Mouse (Mus musculus) hindbrain, embryonic 12.5 days (tissue): ENCODE data around the gene Tmem132d. TPM values are rescaled to one million over a fixed set of nuclear protein-coding genes. Genes with fewer than 3 reads are reported as not detected.

Experiments
- ATAC-seq: fragments of 200-750 bp; cut with Nextera tagmentation; 2 replicates; pipeline ENCODE4 v1.8.0; 2017; ENCODE audit warnings: moderate TSS enrichment; ENCODE audit not compliant: low FRiP score
- H3K27ac ChIP-seq: fragments of 300-500 bp; sonication (generic); 2 replicates; pipeline ENCODE4 v1.5.1; 2016; ENCODE audit warnings: mild to moderate bottlenecking
- H3K27me3 ChIP-seq: fragments of 300-500 bp; sonication (generic); 2 replicates; pipeline ENCODE4 v1.6.1; 2016; ENCODE audit warnings: mild to moderate bottlenecking
- H3K36me3 ChIP-seq: fragments of 300-500 bp; sonication (generic); 2 replicates; pipeline ENCODE4 v1.6.1; 2016; ENCODE audit warnings: mild to moderate bottlenecking
- H3K4me1 ChIP-seq: fragments of 300-500 bp; sonication (generic); 2 replicates; pipeline ENCODE4 v1.6.1; 2016
- H3K4me2 ChIP-seq: fragments of 300-500 bp; sonication (generic); replicated peaks from 2 replicates; pipeline ENCODE4 v1.6.1; 2016; ENCODE audit warnings: mild to moderate bottlenecking
- H3K4me3 ChIP-seq: fragments of 300-500 bp; sonication (generic); 2 replicates; pipeline ENCODE4 v1.5.1; 2016; ENCODE audit warnings: mild to moderate bottlenecking
- H3K9ac ChIP-seq: fragments of 300-500 bp; sonication (generic); 2 replicates; pipeline ENCODE4 v1.6.1; 2016; ENCODE audit warnings: mild to moderate bottlenecking, moderate library complexity
- H3K9me3 ChIP-seq: fragments of 300-500 bp; sonication (generic); replicated peaks from 2 replicates; pipeline ENCODE4 v1.6.1; 2016; ENCODE audit warnings: mild to moderate bottlenecking
- WGBS: fragments of 180-500 bp; shearing (Covaris S2); methylation state at CpG from one replicate; pipeline ENCODE4 v1.1.7; 2016; 5-methylcytosine and 5-hydroxymethylcytosine counted together
- polyA plus RNA-seq: library from polyadenylated mRNA; unstranded; fragments of >200 nt; fragmentation: Nextera tagmentation; extraction: Ambion mirVana; gene quantifications from 2 replicates; pipeline ENCODE4 v1.2.1, GENCODE M21; 2016

Gene Tmem132d
- polyA plus RNA-seq, 1 experiment from 2014 or later: 0.96 TPM

DNA sequence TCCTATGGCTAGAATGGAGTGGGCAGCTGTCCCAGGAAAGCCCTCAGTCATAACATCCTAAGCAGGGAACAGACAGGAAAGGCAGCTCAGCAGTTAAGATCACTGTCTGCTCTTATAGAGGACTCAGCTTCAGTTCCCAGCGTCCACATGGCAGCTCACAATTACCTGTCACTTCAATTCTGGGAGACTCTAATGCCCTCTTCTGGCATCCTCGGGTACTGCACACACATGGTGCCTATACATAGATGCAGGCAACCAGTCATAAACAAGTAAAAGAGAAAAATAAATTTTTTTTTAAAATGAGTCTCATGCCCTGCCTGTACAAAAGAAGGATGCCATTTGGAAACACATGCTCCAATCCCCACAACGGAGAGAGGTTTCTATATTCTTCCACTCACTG lies 28.7 kb downstream of the Tmem132d start:
- no peaks in the 10 kb centered on the region for H3K27me3 ChIP-seq
- ATAC-seq: no peak
- 85% methylated on average over 3 of the region's 3 CpGs for WGBS
- H3K4me3 ChIP-seq: no peak overlapping the region
- 0 out of 2 replicates have a peak, but pooled peaks cover 6% of the 10 kb centered on the region for H3K9me3 ChIP-seq
- no peak overlapping the region for H3K9ac ChIP-seq
- H3K36me3 ChIP-seq: no peaks in the 10 kb centered on the region
- H3K4me2 ChIP-seq: no peak overlapping the region
- no peak overlapping the region for H3K27ac ChIP-seq
- no peaks in the 10 kb centered on the region for H3K4me1 ChIP-seq

DNA sequence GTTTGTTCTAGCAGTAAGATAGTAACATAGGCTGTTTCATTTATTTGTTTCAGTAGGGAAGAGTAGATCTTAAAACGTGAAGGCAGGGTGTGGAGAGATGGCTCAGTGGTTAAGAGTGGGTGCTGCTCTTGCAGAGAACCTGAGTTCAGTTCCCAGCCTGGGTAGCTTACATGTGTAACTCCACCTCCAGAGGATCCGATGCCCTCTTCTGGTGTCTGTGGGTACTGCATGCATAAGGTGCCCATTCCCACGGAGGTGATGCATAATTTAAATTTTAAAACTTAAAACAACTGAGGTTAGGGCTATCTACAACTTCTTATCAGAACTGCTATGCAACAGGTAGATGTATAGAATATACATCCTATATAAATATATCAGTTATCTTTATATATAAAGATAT lies 40.5 kb downstream of the Tmem132d start:
- Histone ChIP-seq H3K36me3 (no peaks in the 10 kb centered on the region), H3K4me3 (no peak overlapping the region)

DNA sequence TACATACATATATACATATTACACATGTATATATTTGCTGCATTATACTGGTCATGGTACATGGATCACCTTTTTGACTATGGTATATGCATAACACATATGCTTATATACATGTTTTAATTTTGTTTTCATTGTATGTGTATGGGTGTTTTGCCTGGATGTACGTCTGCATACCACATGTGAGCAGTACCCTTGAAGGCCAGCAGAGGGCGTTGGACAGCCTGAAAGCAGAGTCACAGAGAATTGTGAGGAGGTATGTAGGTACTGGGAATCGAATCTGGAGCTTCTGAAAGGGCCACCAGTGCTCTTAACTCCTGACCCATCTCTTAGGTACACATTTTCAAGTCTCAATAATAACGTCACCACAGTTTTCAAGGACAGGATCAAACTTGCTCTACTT lies 43.2 kb downstream of the Tmem132d start:
- no peaks in the 10 kb centered on the region for H3K36me3 ChIP-seq
- WGBS: 56% methylated on average over 4 of the region's 4 CpGs
- no peaks in the 10 kb centered on the region for H3K27me3 ChIP-seq
- H3K4me3 ChIP-seq: no peak overlapping the region
- no peak overlapping the region for H3K4me2 ChIP-seq
- ATAC-seq: no peak
- peaks cover 8% of the 10 kb centered on the region for H3K9me3 ChIP-seq
- no peak overlapping the region for H3K9ac ChIP-seq
- peaks cover 5% of the 10 kb centered on the region; the same call in 1 of the 2 replicates for H3K4me1 ChIP-seq
- no peak overlapping the region for H3K27ac ChIP-seq

More for the DNA sequence above, 40.5 kb downstream of the Tmem132d start:
- Histone ChIP-seq H3K27me3 (no peaks in the 10 kb centered on the region), H3K9ac (no peak overlapping the region), H3K9me3 (peaks cover 16% of the 10 kb centered on the region), H3K4me2 (no peak overlapping the region), H3K27ac (no peak overlapping the region), H3K4me1 (peaks cover 5% of the 10 kb centered on the region; the same call in 1 of the 2 replicates)
- WGBS: 83% methylated on average over 3 of the region's 3 CpGs
- ATAC-seq: no peak

DNA sequence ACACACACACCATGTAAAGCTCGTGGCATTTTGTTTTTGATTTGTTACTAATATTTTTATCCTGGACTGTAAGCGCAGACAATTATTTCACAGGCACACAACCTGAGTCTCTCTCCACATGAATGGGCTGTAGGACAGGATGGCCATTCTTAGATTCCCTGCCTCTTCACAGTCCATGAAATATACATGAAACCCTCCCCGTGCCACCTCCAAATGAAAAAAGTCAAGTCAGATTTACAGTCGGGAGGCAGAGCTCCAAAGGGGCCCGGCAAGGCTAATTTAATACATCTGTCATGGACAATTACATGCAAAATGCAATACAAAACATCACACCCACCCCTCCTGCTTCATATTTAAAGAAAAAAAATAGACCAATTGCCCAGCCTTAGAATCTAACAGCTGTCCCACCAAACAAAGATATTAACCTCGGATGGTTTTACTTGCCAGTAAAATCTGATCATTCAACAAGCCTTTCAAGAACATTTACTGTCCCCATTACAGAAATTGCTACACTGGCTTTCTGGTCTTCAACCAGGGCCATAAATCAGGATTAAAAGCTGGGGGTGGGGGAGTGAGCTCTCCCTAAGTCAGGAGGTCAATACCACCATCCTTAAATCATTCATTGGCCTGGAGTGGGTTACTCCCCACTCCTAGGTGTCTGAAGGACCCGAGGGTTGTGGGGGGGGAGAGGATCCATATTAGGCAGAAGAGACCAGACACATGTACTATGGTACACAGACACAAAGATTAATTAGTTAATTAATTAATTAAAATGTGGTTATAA lies 44.3 kb downstream of the Tmem132d start:
- WGBS: 41% methylated on average over 7 of the region's 7 CpGs
- no peak overlapping the region for H3K9ac ChIP-seq
- H3K4me2 ChIP-seq: no peak overlapping the region
- peaks cover 8% of the 10 kb centered on the region for H3K9me3 ChIP-seq
- no peak for ATAC-seq
- peaks cover 5% of the 10 kb centered on the region; the same call in 1 of the 2 replicates for H3K4me1 ChIP-seq
- no peaks in the 10 kb centered on the region for H3K27me3 ChIP-seq
- H3K27ac ChIP-seq: peak overlapping the region; percentile 40; the same call in 1 of the 2 replicates
- no peak overlapping the region for H3K4me3 ChIP-seq
- no peaks in the 10 kb centered on the region for H3K36me3 ChIP-seq

DNA sequence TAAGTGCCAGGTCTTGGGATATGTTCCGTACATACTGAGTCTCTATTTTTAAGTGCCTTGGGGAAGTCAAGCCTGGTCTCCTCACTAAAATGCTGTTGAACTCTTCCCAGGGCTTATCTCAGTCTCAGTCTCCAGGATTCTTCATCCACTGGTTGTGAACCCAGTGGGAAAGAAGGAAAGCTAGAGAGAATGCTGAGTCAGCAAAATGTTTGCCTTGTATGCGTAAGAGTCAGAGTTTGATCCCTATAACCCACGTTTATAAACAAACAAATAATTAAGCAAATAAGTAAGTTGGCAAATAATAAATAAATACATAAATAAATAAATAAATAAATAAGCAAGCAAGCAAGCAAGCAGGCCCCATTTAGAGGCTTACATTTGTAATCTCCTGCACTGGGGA lies 63.1 kb downstream of the Tmem132d start:
- no peak for ATAC-seq
- Histone ChIP-seq H3K9ac (no peak overlapping the region), H3K4me1 (no peaks in the 10 kb centered on the region), H3K4me3 (no peak overlapping the region), H3K4me2 (no peak overlapping the region), H3K27ac (no peak overlapping the region), H3K36me3 (no peaks in the 10 kb centered on the region), H3K27me3 (no peaks in the 10 kb centered on the region), H3K9me3 (no peaks in the 10 kb centered on the region; the same call in 1 of the 2 replicates)
- 91% methylated on average over 3 of the region's 3 CpGs for WGBS

DNA sequence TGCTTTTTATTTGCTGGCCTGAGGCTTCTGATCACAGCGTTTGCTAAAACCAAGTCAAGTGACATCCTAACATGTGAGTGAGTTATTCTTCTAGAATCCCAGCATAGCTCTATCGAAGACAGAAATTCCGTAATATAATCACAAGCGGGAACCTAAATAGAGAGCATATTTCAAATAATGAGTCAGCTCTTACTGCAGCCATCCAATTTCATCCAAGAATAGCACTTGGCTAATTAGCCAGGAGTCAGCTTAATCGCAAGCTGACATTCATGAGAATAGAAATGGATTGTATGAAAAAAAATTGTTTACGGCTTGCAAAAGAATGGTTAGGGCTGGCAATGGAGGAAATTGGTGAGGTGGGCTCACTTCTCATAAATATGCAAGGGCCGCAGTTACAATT lies 63.8 kb downstream of the Tmem132d start:
- H3K4me1 ChIP-seq: no peaks in the 10 kb centered on the region
- H3K4me2 ChIP-seq: no peak overlapping the region
- no peaks in the 10 kb centered on the region; the same call in 1 of the 2 replicates for H3K9me3 ChIP-seq
- no peaks in the 10 kb centered on the region for H3K36me3 ChIP-seq
- H3K27me3 ChIP-seq: no peaks in the 10 kb centered on the region
- WGBS: 94% methylated on average over 7 of the region's 7 CpGs
- ATAC-seq: no peak
- no peak overlapping the region for H3K27ac ChIP-seq
- H3K9ac ChIP-seq: no peak overlapping the region
- no peak overlapping the region for H3K4me3 ChIP-seq

DNA sequence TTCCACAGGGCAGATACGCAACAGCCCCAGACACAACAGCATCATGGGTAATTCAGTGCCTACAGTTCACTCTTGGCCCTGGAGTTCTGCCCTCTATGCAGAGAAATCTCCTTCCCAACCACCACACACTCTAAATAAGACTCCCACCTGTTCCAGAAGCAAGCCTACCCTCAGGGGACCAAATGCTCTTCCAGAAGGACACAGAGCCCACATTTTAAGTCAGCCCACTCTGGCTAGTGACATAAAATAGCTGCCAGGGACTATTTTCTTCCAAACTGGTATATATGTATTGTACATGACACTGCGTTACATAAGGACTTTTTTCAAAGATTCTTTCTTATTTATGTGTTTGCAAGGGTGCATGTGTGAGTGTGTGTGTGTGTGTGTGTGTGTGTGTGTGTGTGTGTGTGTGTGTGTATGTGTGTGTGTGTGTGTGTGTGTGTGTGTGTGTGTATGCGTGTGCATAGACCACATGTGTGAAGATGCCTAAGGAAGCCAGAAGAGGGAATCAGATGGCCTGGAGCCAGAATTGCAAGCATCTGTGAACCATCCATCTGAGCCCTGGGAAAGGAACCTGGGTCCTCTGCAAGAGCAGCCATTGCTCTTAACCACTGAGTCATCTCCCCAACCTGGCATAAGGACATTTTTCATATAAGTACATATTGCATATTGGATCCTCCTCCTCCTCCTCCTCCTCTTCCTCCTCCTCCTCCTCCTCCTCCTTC lies 67.5 kb downstream of the Tmem132d start:
- Histone ChIP-seq H3K4me1 (no peaks in the 10 kb centered on the region), H3K36me3 (no peaks in the 10 kb centered on the region), H3K27me3 (no peaks in the 10 kb centered on the region), H3K27ac (no peak overlapping the region), H3K9ac (no peak overlapping the region), H3K4me2 (no peak overlapping the region), H3K9me3 (no peaks in the 10 kb centered on the region; the same call in 1 of the 2 replicates), H3K4me3 (no peak overlapping the region)
- 93% methylated on average over 3 of the region's 3 CpGs for WGBS
- ATAC-seq: no peak

DNA sequence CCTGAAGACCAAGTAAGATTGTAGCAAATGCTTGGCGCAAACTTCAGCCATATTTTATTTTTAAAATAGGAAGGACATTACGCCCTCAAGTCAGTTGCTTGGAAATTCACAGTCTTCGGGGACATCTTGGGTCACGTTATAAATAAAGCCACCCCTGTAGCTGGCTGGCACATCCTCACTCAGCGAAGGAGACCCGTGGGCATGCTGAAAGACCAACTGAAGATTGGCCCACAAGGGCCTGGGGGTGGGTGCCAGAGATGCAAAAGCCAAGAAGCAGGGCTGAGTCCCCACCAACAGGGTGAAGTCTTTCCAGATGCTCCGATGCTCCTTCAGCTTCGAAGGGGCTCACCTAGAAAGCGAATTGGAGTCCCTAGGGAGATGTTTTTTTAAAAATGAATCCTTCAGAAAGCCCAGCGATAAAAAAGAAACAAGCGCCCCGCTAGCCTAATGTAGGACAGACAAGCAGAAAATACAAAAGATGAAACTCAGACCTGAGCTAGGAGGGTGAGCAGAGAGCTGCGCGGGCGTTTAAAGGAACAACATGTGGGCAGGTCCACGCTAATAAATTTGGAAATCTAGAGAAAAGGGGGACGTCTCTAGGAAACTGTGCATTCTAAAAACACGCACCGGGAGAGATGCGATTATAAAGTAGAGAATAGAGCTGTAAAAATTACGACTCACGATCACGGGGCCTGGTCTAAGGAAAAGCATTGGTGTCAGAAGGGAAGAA lies 71.8 kb downstream of the Tmem132d start:
- 63% methylated on average over 23 of the region's 23 CpGs for WGBS

DNA sequence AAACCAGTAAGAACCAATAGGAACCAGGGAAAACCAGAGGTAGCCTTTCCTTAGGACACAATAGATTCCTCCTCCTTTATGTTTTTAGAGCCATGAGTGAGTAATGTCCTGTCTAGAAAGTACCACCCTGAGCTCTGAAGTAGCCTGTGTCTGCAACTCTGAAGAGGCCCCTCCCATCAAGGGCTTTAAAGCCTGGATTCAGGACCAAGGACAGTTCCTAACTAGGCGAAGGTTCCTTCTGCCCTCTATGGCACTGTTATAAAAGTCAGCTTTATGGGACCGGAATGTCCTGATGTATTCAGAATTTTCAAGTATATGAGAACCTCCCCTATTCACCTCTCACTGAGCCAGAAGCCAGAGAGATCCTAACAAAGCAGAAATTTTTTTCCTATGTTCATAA lies 84.0 kb downstream of the Tmem132d start:
- ATAC-seq: no peak
- H3K4me3 ChIP-seq: no peak overlapping the region
- H3K27me3 ChIP-seq: no peaks in the 10 kb centered on the region
- no peak overlapping the region for H3K27ac ChIP-seq
- H3K4me1 ChIP-seq: no peaks in the 10 kb centered on the region
- H3K9me3 ChIP-seq: no peaks in the 10 kb centered on the region
- 42% methylated on average over 2 of the region's 2 CpGs for WGBS
- H3K9ac ChIP-seq: no peak overlapping the region
- H3K36me3 ChIP-seq: no peaks in the 10 kb centered on the region
- no peak overlapping the region for H3K4me2 ChIP-seq

More for the DNA sequence above, 71.8 kb downstream of the Tmem132d start:
- H3K4me1 ChIP-seq: no peaks in the 10 kb centered on the region
- no peaks in the 10 kb centered on the region for H3K9me3 ChIP-seq
- ATAC-seq: no peak
- H3K27me3 ChIP-seq: no peaks in the 10 kb centered on the region
- no peak overlapping the region for H3K27ac ChIP-seq
- no peak overlapping the region for H3K9ac ChIP-seq
- H3K36me3 ChIP-seq: no peaks in the 10 kb centered on the region
- no peak overlapping the region for H3K4me2 ChIP-seq
- no peak overlapping the region for H3K4me3 ChIP-seq

DNA sequence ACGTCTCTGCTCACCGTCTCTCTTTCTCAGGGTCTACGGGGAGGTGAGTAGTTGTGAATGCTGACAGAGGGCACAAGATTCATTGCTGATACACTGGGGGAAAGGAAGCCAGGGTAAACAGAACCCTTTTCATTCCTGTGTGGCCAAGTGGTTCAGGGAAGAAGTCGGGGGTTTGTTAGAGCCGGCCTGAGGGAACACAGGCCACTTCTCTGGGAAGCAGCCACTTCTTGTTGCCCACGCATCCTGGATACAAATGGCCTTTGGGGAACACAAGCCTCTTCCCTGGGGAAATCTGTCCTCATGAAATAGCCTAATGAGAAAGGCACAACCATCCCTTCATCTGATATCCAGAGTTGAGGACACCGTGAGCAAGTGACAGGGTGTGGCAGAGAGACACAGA lies 96.0 kb downstream of the Tmem132d start:
- Histone ChIP-seq H3K27me3 (no peaks in the 10 kb centered on the region), H3K9ac (no peak overlapping the region), H3K4me2 (no peak overlapping the region), H3K4me3 (no peak overlapping the region), H3K36me3 (no peaks in the 10 kb centered on the region), H3K9me3 (no peaks in the 10 kb centered on the region), H3K27ac (no peak overlapping the region), H3K4me1 (no peaks in the 10 kb centered on the region)
- WGBS: 75% methylated on average over 7 of the region's 7 CpGs
- ATAC-seq: no peak

DNA sequence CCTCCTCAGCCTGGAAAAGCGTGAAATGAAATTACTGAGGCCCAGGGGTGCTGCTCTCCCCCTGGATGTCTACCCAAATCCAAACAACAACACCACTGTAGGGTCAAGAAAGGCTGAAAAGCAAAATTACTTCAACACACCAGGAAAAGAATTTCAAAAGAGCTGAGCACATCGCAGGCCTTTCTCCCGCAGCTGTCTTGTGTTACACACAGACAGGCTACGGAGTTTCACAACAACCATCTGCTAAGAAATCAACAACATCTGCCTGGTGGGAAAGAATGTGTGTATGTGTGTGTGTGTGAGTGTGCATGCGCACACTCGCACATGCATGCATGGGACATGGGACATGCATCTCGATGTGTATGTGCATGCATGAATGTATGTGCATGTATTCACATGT lies 100.1 kb downstream of the Tmem132d start:
- no peak overlapping the region for H3K4me3 ChIP-seq
- H3K4me2 ChIP-seq: no peak overlapping the region
- no peak overlapping the region for H3K9ac ChIP-seq
- WGBS: 74% methylated on average over 7 of the region's 7 CpGs
- no peak for ATAC-seq
- no peak overlapping the region for H3K27ac ChIP-seq
- no peaks in the 10 kb centered on the region for H3K4me1 ChIP-seq
- H3K27me3 ChIP-seq: no peaks in the 10 kb centered on the region
- no peaks in the 10 kb centered on the region for H3K9me3 ChIP-seq
- H3K36me3 ChIP-seq: no peaks in the 10 kb centered on the region

DNA sequence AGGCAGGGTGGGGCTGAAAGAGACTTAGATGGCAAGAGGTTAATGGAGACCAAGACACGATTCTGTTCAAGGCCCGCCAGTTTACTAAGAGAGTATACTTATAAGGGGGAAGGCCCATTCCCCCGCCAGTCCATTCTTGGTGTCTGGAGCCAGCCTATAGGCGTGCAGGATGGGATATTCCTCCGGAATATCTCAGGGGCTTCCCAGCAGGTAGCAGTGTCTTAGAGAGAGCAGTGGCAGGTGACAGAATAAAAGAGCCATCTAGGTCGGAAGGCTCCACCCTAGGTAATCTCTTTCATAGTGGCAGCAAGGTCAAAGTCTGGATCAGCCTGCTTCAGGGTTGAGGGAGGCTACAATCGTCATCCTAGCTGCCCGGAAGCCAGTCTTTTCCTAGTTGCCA lies 102.5 kb downstream of the Tmem132d start:
- Histone ChIP-seq H3K9ac (no peak overlapping the region), H3K27ac (no peak overlapping the region), H3K36me3 (no peaks in the 10 kb centered on the region), H3K9me3 (no peaks in the 10 kb centered on the region), H3K4me1 (no peaks in the 10 kb centered on the region), H3K27me3 (no peaks in the 10 kb centered on the region), H3K4me2 (no peak overlapping the region), H3K4me3 (no peak overlapping the region)
- ATAC-seq: no peak
- 86% methylated on average over 8 of the region's 8 CpGs for WGBS
